Mouse (Mus musculus) heart, adult 11 months (tissue): Measurements from ENCODE around the gene Gab1.

ENCODE experiments used
- DNase-seq: peaks from one replicate; pipeline ENCODE4 v3.0.0; 2022

The Gab1 gene

GRCm38 (mm10) chr8:80872688-80873087 lies 7.6 kb downstream of the Gab1 start:
- peak; percentile 92 for DNase-seq

- no peak for DNase-seq
Measured at GRCm38 (mm10) chr8:80871400-80871799, 8.9 kb downstream of the Gab1 start.

- no peak for DNase-seq
Measured at GRCm38 (mm10) chr8:80870535-80871204, 9.6 kb downstream of the Gab1 start.

DNA sequence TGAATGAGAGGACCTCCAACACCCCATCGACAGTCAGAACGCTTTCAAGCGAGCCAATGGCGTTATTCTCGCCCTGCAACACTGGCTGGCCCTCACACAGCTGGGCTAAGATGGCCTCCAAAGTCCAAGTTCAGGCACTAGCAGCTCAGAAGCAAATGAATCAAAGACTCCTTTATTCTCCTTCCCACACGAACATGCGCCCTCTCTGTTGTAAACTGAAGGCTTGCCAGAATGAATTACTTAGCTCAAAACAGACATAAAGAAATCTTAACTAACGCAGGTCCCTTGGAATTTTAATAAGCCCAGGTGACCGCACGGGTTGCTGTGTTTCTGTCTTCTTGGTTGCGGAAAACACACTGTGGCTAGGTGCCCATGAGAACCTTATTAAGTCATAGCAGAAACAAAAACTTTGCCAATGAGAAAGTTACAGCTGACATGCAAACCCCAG lies 10.4 kb downstream of the Gab1 start:
- peak; percentile 94 for DNase-seq

- DNase-seq, result peak; percentile 97
Measured at GRCm38 (mm10) chr8:80868801-80869323, 11.5 kb downstream of the Gab1 start.

DNA sequence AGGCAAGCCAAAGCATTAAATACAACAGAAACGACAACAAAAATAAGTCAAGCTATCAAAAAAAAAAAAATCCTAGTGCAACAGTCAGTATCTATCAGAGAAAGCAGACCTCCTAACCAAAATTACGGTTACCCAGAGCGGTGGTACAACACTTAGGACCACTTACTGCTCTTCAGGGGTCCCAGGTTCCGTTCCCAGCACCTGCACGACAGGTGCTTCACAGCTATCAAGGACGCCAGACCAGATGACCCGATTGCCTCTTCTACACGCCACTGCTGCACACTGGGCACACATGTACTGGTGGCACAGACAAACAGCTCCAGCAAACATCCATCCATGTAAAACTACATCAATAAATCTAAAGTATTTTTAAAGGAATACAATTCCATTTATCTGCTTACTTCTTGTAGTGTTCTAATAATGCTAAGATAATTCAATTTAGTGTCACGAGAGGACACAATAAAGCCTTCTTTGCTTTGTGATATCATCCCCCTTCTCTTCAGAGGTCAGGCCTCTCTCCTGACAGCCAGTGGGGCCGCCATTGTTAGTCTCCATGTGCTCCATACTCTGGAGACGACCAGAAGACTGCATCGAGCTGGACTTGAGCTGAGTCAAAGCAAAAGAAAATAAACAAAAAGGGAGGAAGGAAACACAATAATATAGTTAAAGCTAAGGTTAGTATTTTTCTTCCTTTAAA lies 12.2 kb downstream of the Gab1 start:
- DNase-seq, result peak; percentile 91

DNA sequence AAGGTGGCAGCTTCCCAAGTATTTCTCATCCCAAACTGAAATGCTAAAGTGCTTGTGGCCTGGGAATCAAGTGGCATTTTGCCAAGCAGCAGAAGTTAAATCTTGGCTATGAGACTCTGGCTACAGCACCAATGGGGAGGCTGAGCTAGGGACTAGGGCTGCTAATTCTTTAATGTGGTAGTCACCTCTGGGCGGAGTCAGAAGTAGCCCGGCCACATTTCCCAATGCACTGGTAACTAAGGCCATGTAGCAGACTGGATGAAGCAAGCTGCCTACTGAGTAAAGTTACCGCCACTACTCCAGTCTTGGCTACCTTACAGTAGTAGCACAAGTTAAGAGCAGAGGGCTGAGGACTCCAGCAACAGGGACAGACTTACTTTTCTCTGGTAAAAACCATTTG lies 12.7 kb downstream of the Gab1 start:
- DNase-seq, result peak; percentile 97

- DNase-seq, result peak; percentile 94
Measured at GRCm38 (mm10) chr8:80865181-80865784, 15.0 kb downstream of the Gab1 start.

- DNase-seq, result peak; percentile 88
Measured at GRCm38 (mm10) chr8:80863393-80863792, 16.9 kb downstream of the Gab1 start.

DNA sequence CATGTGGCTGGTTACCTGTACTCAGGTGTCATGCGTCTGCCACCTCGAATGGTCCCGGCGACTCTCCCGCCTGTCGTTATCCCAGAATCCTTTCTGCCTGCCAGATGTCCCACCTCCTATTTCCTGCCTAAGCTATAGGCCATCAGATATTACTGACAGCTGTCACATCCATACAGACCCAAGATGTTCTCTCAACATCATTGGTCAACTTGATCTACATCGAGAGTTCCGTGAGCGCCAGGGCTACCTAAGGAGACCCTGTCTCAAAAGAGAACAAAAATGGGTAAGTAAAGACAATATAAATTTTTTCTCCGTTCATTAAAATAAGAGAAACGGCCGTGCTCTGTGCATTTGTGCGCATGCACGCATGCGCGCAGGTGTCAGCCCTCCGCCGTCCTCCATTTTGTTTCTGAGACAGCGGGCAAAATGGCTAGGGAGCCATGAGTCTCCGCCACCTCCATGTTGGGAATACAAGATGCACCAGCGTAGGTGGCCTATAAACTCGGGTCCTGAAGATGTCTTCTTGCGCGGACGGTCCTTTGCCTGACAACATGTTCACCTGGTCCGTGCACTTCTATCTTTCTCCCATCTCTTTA lies 21.0 kb downstream of the Gab1 start:
- DNase-seq, result no peak

- peak; percentile 90 for DNase-seq
Measured at GRCm38 (mm10) chr8:80857851-80858367, 22.4 kb downstream of the Gab1 start.

DNA sequence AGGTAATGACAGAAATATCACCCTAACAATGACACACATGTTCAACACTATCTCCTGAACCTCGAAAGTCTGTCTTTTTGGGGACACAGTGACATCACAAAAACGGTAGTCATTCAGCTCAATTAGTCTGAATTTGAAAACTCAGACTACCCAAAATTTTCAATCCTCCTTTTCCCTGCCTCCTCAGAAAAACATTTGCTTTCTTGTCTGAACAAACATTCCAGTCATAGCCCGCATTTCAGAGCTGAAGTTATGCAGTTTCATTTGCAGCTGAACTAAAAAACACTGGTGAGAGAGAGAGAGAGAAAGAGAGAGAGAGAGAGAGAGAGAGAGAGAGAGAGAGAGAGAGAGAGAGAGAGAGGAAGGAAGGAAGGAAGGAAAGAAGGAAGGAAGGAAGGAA lies 23.2 kb downstream of the Gab1 start:
- peak; percentile 41 for DNase-seq

DNA sequence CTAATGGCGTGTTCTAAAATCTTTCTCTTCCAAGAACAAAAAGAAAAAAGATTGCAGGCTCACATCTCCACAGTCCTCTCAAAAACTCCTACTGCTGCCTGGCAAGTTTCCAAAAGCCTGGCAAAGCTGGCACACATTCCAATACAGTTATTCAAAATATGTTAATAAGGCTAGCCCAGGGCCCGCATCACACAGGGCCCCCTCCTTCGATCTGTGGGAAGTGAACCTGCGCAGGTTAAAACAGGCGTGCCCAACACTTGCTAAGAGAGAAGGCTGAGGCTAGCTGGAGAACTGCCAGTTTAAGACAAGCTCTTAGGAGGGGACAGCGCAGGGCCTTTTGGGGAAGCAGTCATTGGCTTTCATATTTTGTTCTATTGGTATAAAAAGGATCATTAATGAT lies 23.7 kb downstream of the Gab1 start:
- DNase-seq, result peak; percentile 92

DNA sequence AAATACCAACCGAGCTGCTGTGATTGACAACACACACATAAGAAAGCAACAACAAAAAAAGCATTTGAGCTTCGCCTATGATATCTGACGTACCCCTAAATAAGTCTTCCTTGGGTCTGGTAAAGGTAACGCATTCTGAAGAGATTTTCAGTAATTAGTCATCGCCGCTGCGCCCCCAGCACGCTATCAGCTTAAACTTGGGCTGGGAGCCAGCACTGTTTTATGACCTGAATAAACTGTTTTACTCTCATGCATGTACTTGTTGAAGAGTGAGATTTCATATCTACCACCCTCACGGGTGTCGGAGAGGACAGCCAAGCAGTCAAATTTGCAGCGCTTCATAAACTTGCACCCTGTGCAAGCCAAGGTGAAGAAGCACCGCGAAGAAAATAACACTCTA lies 26.7 kb downstream of the Gab1 start:
- peak; percentile 89 for DNase-seq

DNA sequence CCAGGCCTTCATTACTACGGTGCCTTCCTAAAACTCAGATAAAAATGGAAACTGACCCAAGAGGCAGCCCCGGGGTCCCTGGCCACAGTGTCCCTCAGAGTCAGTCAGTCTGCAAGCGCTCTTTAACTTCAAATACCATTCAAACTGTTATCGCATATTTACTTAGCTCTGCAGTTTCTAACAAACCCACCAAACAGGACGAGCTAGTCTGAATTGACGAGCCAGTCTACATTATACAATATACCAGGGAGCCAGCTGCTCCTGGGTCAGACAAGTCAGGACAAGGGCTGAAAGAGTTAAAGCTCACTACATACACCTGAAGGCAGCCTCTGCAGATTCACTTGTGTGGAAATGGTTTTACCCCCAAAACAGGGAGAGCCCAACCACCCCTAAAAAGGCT lies 27.1 kb downstream of the Gab1 start:
- DNase-seq, result no peak

DNA sequence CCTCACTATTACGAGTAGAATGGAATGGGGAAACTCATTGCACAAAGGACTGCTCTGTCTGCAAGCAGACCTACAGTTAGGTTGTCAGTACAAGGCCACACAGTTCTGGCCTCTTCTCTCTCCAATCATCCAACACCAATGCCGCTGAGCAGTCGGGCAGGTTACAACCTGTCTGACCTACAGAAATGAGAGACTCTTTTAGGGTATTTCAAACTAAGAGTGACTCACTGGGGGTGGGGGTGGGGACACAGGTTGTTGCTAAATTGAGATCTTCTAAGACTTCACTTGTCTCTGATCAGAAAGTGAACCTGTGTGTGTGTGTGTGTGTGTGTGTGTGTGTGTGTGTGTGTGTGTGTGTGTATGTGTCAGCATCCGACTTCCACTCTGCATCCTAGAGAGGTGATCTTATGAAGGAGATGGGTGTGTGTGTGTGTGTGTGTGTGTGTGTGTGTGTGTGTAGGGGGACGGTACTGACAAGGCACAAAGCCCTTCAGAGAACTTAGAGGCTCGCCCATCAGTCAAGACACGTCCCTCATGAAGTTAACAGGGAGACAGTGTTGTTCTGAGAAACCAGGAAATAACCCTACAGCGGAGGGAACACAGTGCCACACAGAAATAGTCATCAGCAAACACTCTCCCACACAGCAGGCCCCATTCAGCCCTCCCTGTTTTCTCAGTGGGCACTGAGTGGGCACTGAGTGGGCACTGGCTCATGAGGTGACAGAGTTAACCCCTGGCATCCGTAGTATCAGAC lies 27.7 kb downstream of the Gab1 start:
- peak; percentile 84 for DNase-seq

GRCm38 (mm10) chr8:80851648-80852047 lies 28.7 kb downstream of the Gab1 start:
- peak; percentile 71 for DNase-seq

GRCm38 (mm10) chr8:80850013-80850412 lies 30.3 kb downstream of the Gab1 start:
- DNase-seq, result no peak

GRCm38 (mm10) chr8:80848631-80849030 lies 31.7 kb downstream of the Gab1 start:
- DNase-seq, result peak; percentile 90

- peak; percentile 98 for DNase-seq
Measured at GRCm38 (mm10) chr8:80847912-80848311, 32.4 kb downstream of the Gab1 start.

DNA sequence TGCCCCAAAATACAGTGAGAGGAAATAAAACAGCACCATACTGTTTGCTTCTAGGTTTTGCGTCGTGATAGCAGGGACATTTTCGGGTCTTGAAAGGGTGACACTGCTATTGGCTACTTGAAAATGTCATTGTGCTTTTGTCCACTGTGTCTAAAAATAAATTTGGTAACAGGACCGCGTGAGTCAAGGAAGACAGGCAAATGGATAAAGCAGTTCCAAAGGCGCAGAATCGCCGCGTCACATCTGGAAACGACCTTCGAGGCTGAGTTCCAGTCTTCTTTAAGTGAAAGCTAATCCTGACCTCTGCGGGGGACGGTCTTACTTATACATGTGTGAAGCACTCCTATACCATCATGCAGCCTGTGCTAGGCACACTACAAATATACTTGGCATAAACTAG lies 35.0 kb downstream of the Gab1 start:
- peak; percentile 92 for DNase-seq

GRCm38 (mm10) chr8:80843744-80844434 lies 36.4 kb downstream of the Gab1 start:
- peak; percentile 87 for DNase-seq
